Mouse (Mus musculus): Measurements from ENCODE around the gene Otub1. TPM values are rescaled to one million over a fixed set of nuclear protein-coding genes. Genes with fewer than 3 reads are reported as not detected.
A peak's percentile ranks its signal among the peaks of the same experiment; 100 is the strongest.

Gene Otub1
- polyA plus RNA-seq (2015; fragmentation: Nextera tagmentation; extraction: Ambion mirVana) = 235 and 240 TPM in 2 replicates

GRCm38 (mm10) chr19:7205753-7206736 lies at the start of gene Otub1:
Gene Otub1, minus strand, starts transcription at chr19:7206316.
- H3K9ac ChIP-seq (ENCODE audit: low read depth, low read length) = peak within 1 kb of the TSS; percentile 71
- no peaks in the 10 kb centered on the region for H3K27me3 ChIP-seq (ENCODE audit: control insufficient read depth, insufficient read depth, low read depth, low read length)
- peaks cover 19% of the 10 kb centered on the region for H3K4me1 ChIP-seq (ENCODE audit: control insufficient read depth, insufficient read depth, low read length)
- peak; percentile 96 for ATAC-seq
- no peaks in the 10 kb centered on the region for H3K9me3 ChIP-seq (replicated peaks; ENCODE audit: control insufficient read depth, low read length, poor library complexity, severe bottlenecking)
- peak within 1 kb of the TSS; percentile 89 for H3K27ac ChIP-seq (ENCODE audit: low read length)
- peak within 1 kb of the TSS; percentile 87 for H3K4me3 ChIP-seq (ENCODE audit: low read depth, low read length)
- H3K4me2 ChIP-seq (ENCODE audit: low read length) = peak within 1 kb of the TSS; percentile 92
- H3K36me3 ChIP-seq (ENCODE audit: control insufficient read depth, insufficient read depth, low read length) = peaks cover 18% of the 10 kb centered on the region
- WGBS = under 1% methylated on average over 75 of the region's 79 CpGs

GRCm38 (mm10) chr19:7246021-7246420 lies 39.9 kb upstream of the Otub1 start:
- H3K4me3 ChIP-seq (ENCODE audit: low read depth, low read length) = no peak overlapping the region
- H3K4me2 ChIP-seq (ENCODE audit: low read length) = no peak overlapping the region
- 83% methylated on average over 3 of the region's 3 CpGs for WGBS
- no peaks in the 10 kb centered on the region for H3K36me3 ChIP-seq (ENCODE audit: control insufficient read depth, insufficient read depth, low read length)
- H3K27ac ChIP-seq (ENCODE audit: low read length) = no peak overlapping the region
- ATAC-seq = no peak
- H3K4me1 ChIP-seq (ENCODE audit: control insufficient read depth, insufficient read depth, low read length) = peaks cover 2% of the 10 kb centered on the region; the same call in 1 of the 2 replicates
- no peak overlapping the region for H3K9ac ChIP-seq (ENCODE audit: low read depth, low read length)
- no peaks in the 10 kb centered on the region for H3K9me3 ChIP-seq (replicated peaks; ENCODE audit: control insufficient read depth, low read length, poor library complexity, severe bottlenecking)
- H3K27me3 ChIP-seq (ENCODE audit: control insufficient read depth, insufficient read depth, low read depth, low read length) = no peaks in the 10 kb centered on the region

GRCm38 (mm10) chr19:7240782-7241690 lies 34.9 kb upstream of the Otub1 start, which contains the start of gene Naa40:
Gene Naa40, minus strand, starts transcription at chr19:7241183.
- H3K36me3 ChIP-seq (ENCODE audit: control insufficient read depth, insufficient read depth, low read length) = no peaks in the 10 kb centered on the region
- H3K4me1 ChIP-seq (ENCODE audit: control insufficient read depth, insufficient read depth, low read length) = peaks cover 14% of the 10 kb centered on the region
- 0% methylated on average over 79 of the region's 80 CpGs for whole genome bisulfite sequencing
- H3K4me2 ChIP-seq (ENCODE audit: low read length) = peak within 1 kb of the TSS; percentile 68
- H3K27me3 ChIP-seq (ENCODE audit: control insufficient read depth, insufficient read depth, low read depth, low read length) = no peaks in the 10 kb centered on the region
- H3K9ac ChIP-seq (ENCODE audit: low read depth, low read length) = peak within 1 kb of the TSS; percentile 66
- peak within 1 kb of the TSS; percentile 75 for H3K4me3 ChIP-seq (ENCODE audit: low read depth, low read length)
- ATAC-seq = peak; percentile 97
- H3K27ac ChIP-seq (ENCODE audit: low read length) = peak within 1 kb of the TSS; percentile 87
- no peaks in the 10 kb centered on the region for H3K9me3 ChIP-seq (replicated peaks; ENCODE audit: control insufficient read depth, low read length, poor library complexity, severe bottlenecking)

- WGBS = 4% methylated on average over 13 of the region's 13 CpGs
Observed at GRCm38 (mm10) chr19:7240291-7240690, 34.2 kb upstream of the Otub1 start.

GRCm38 (mm10) chr19:7239574-7239973 lies 33.5 kb upstream of the Otub1 start:
- Histone ChIP-seq H3K9ac (ENCODE audit: low read depth, low read length) (peak overlapping the region; percentile 66), H3K4me1 (ENCODE audit: control insufficient read depth, insufficient read depth, low read length) (peaks cover 14% of the 10 kb centered on the region), H3K9me3 (replicated peaks; ENCODE audit: control insufficient read depth, low read length, poor library complexity, severe bottlenecking) (no peaks in the 10 kb centered on the region), H3K4me3 (ENCODE audit: low read depth, low read length) (peak overlapping the region; percentile 75), H3K27me3 (ENCODE audit: control insufficient read depth, insufficient read depth, low read depth, low read length) (no peaks in the 10 kb centered on the region), H3K27ac (ENCODE audit: low read length) (no peak overlapping the region), H3K4me2 (ENCODE audit: low read length) (peak overlapping the region; percentile 68), H3K36me3 (ENCODE audit: control insufficient read depth, insufficient read depth, low read length) (no peaks in the 10 kb centered on the region)
- no peak for ATAC-seq
- 87% methylated on average over 3 of the region's 3 CpGs for WGBS

More at GRCm38 (mm10) chr19:7240291-7240690, 34.2 kb upstream of the Otub1 start:
- Histone ChIP-seq H3K4me2 (ENCODE audit: low read length) (peak overlapping the region; percentile 68), H3K9me3 (replicated peaks; ENCODE audit: control insufficient read depth, low read length, poor library complexity, severe bottlenecking) (no peaks in the 10 kb centered on the region), H3K36me3 (ENCODE audit: control insufficient read depth, insufficient read depth, low read length) (no peaks in the 10 kb centered on the region), H3K4me1 (ENCODE audit: control insufficient read depth, insufficient read depth, low read length) (peaks cover 14% of the 10 kb centered on the region), H3K27me3 (ENCODE audit: control insufficient read depth, insufficient read depth, low read depth, low read length) (no peaks in the 10 kb centered on the region), H3K4me3 (ENCODE audit: low read depth, low read length) (peak overlapping the region; percentile 75), H3K9ac (ENCODE audit: low read depth, low read length) (peak overlapping the region; percentile 66), H3K27ac (ENCODE audit: low read length) (peak overlapping the region; percentile 87)
- ATAC-seq = peak; percentile 16

- Histone ChIP-seq H3K9me3 (replicated peaks; ENCODE audit: control insufficient read depth, low read length, poor library complexity, severe bottlenecking) (no peaks in the 10 kb centered on the region), H3K4me1 (ENCODE audit: control insufficient read depth, insufficient read depth, low read length) (peaks cover 14% of the 10 kb centered on the region), H3K27me3 (ENCODE audit: control insufficient read depth, insufficient read depth, low read depth, low read length) (no peaks in the 10 kb centered on the region), H3K27ac (ENCODE audit: low read length) (no peak overlapping the region), H3K9ac (ENCODE audit: low read depth, low read length) (no peak overlapping the region), H3K4me3 (ENCODE audit: low read depth, low read length) (no peak overlapping the region), H3K36me3 (ENCODE audit: control insufficient read depth, insufficient read depth, low read length) (no peaks in the 10 kb centered on the region), H3K4me2 (ENCODE audit: low read length) (no peak overlapping the region)
- 82% methylated on average over 4 of the region's 4 CpGs for WGBS
- ATAC-seq = no peak
Observed at GRCm38 (mm10) chr19:7236742-7237141, 30.6 kb upstream of the Otub1 start.

GRCm38 (mm10) chr19:7236011-7236410 lies 29.9 kb upstream of the Otub1 start:
- Histone ChIP-seq H3K4me2 (ENCODE audit: low read length) (no peak overlapping the region), H3K4me3 (ENCODE audit: low read depth, low read length) (no peak overlapping the region), H3K27ac (ENCODE audit: low read length) (no peak overlapping the region), H3K4me1 (ENCODE audit: control insufficient read depth, insufficient read depth, low read length) (peaks cover 11% of the 10 kb centered on the region), H3K9ac (ENCODE audit: low read depth, low read length) (no peak overlapping the region), H3K36me3 (ENCODE audit: control insufficient read depth, insufficient read depth, low read length) (no peaks in the 10 kb centered on the region), H3K27me3 (ENCODE audit: control insufficient read depth, insufficient read depth, low read depth, low read length) (no peaks in the 10 kb centered on the region), H3K9me3 (replicated peaks; ENCODE audit: control insufficient read depth, low read length, poor library complexity, severe bottlenecking) (no peaks in the 10 kb centered on the region)
- 91% methylated on average over 2 of the region's 2 CpGs for WGBS
- no peak for ATAC-seq

- no peaks in the 10 kb centered on the region for H3K27me3 ChIP-seq (ENCODE audit: control insufficient read depth, insufficient read depth, low read depth, low read length)
- peaks cover 11% of the 10 kb centered on the region for H3K4me1 ChIP-seq (ENCODE audit: control insufficient read depth, insufficient read depth, low read length)
- no peaks in the 10 kb centered on the region for H3K36me3 ChIP-seq (ENCODE audit: control insufficient read depth, insufficient read depth, low read length)
- 92% methylated on average over 9 of the region's 9 CpGs for WGBS
- ATAC-seq = no peak
- H3K9ac ChIP-seq (ENCODE audit: low read depth, low read length) = no peak overlapping the region
- no peaks in the 10 kb centered on the region for H3K9me3 ChIP-seq (replicated peaks; ENCODE audit: control insufficient read depth, low read length, poor library complexity, severe bottlenecking)
- no peak overlapping the region for H3K27ac ChIP-seq (ENCODE audit: low read length)
- no peak overlapping the region for H3K4me3 ChIP-seq (ENCODE audit: low read depth, low read length)
- no peak overlapping the region for H3K4me2 ChIP-seq (ENCODE audit: low read length)
Observed at GRCm38 (mm10) chr19:7235461-7235860, 29.3 kb upstream of the Otub1 start.

All from midbrain, embryonic 16.5 days (tissue).